Mouse (Mus musculus) midbrain, embryonic 16.5 days (tissue): ENCODE results near the gene Hist1h2ah. TPM values are rescaled to one million over a fixed set of nuclear protein-coding genes. Genes with fewer than 3 reads are reported as not detected.
"Not testable (repeated sequence)": the region's sequence is repeated elsewhere in the genome, so short reads cannot be mapped to it uniquely, and the experiment has no call there.

Experiments used
- ATAC-seq: fragments of 200-750 bp; cut with Nextera tagmentation; 2 replicates; pipeline ENCODE4 v1.8.0; 2017; ENCODE audit warnings: moderate TSS enrichment
- H3K27ac ChIP-seq: fragments of 300-500 bp; sonication (generic); 2 replicates; pipeline ENCODE4 v1.5.1; 2014; ENCODE audit warnings: mild to moderate bottlenecking, low read length, mixed read lengths
- H3K27me3 ChIP-seq: fragments of 300-500 bp; sonication (generic); 2 replicates; pipeline ENCODE4 v1.6.1; 2014; ENCODE audit warnings: low read depth, low read length, mixed read lengths; ENCODE audit not compliant: control insufficient read depth, insufficient read depth
- H3K36me3 ChIP-seq: fragments of 300-500 bp; sonication (generic); 2 replicates; pipeline ENCODE4 v1.6.1; 2014; ENCODE audit warnings: mild to moderate bottlenecking, low read length, moderate library complexity, mixed read lengths; ENCODE audit not compliant: control insufficient read depth, insufficient read depth
- H3K4me1 ChIP-seq: fragments of 300-500 bp; sonication (generic); 2 replicates; pipeline ENCODE4 v1.6.1; 2014; ENCODE audit warnings: mild to moderate bottlenecking, low read length, mixed read lengths; ENCODE audit not compliant: control insufficient read depth, insufficient read depth
- H3K4me2 ChIP-seq: fragments of 300-500 bp; sonication (generic); 2 replicates; pipeline ENCODE4 v1.6.1; 2014; ENCODE audit warnings: mild to moderate bottlenecking, low read length, mixed read lengths
- H3K4me3 ChIP-seq: fragments of 300-500 bp; sonication (generic); 2 replicates; pipeline ENCODE4 v1.5.1; 2014; ENCODE audit warnings: low read depth, mild to moderate bottlenecking, low read length, moderate library complexity, mixed read lengths
- H3K9ac ChIP-seq: fragments of 300-500 bp; sonication (generic); 2 replicates; pipeline ENCODE4 v1.6.1; 2014; ENCODE audit warnings: low read depth, low read length, mixed read lengths
- H3K9me3 ChIP-seq: fragments of 300-500 bp; sonication (generic); replicated peaks from 2 replicates; pipeline ENCODE4 v1.6.1; 2014; ENCODE audit warnings: mild to moderate bottlenecking, low read length, mixed read lengths; ENCODE audit not compliant: control insufficient read depth, poor library complexity, severe bottlenecking
- WGBS: fragments of 180-500 bp; shearing (Covaris S2); extraction: QIAGEN DNeasy Blood & Tissue Kit; methylation state at CpG from one replicate; pipeline ENCODE4 v1.1.7; 2014; 5-methylcytosine and 5-hydroxymethylcytosine counted together
- polyA plus RNA-seq: library from polyadenylated mRNA; unstranded; fragments of >200 nt; fragmentation: Nextera tagmentation; extraction: Ambion mirVana; gene quantifications from 2 replicates; pipeline ENCODE4 v1.2.1, GENCODE M21; 2015

Hist1h2ah gene
- not detected in 2 replicates for polyA plus RNA-seq

DNA sequence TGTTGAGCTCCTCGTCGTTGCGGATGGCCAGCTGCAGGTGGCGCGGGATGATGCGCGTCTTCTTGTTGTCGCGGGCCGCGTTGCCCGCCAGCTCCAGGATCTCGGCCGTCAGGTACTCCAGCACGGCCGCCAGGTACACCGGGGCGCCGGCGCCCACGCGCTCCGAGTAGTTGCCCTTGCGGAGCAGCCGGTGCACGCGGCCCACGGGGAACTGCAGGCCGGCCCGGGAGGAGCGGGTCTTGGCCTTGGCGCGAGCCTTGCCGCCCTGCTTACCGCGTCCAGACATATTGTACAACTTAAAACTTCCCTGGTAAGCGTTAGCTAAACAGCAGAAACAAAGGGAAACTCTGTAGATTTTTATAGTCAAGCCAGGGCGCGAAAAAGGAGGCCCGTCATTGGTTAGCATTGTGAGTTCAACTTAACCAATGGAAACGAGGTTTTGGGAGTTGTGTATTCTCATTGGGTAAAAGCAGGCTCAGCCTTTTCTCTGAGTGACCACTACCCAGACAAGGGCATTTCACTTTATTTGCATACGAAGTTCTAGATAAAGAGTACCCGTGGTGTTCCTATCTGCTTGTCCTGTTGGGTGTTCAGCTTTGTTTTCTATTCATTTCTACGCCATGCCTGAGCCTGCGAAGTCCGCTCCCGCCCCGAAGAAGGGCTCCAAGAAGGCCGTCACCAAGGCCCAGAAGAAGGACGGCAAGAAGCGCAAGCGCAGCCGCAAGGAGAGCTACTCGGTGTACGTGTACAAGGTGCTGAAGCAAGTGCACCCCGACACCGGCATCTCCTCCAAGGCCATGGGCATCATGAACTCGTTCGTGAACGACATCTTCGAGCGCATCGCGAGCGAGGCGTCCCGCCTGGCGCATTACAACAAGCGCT lies at the start of gene Hist1h2ah, which contains the start of gene Hist1h2bk:
Gene Hist1h2ah (minus strand): TSS at position 302 of the 882 bp plus-strand sequence.
Gene Hist1h2bk (plus strand): TSS at position 604 of the 882 bp plus-strand sequence.
- H3K4me3 ChIP-seq = peak within 1 kb of the TSS; percentile 43
- not testable (repeated sequence) for H3K36me3 ChIP-seq
- peaks cover 22% of the 10 kb centered on the region for H3K4me1 ChIP-seq

DNA sequence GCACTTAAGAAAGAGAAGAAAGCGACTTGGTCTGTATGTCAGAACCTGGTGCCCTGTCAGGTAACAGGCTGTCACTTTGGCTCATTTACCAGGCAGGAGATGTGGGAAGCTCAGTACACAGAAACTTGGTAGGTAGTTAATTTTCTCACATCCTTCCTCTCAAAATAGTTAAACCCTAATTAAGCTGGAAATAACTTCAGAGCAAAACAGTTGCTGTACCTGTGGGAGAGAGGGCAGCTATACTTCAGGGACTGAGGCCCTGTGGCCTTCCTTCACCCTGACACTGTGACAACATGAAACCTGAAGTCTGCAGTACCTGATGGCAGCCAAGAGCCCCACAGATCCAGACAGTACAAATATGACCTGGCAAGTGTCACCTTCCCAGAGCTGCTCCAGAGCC lies 48.8 kb upstream of the Hist1h2ah start, which contains the start of gene Vmn1r188:
Gene Vmn1r188 (plus strand): TSS at position 301 of the 400 bp plus-strand sequence.
- H3K9me3 ChIP-seq, H3K9ac ChIP-seq, H3K4me3 ChIP-seq, H3K4me2 ChIP-seq, H3K4me1 ChIP-seq, H3K27ac ChIP-seq, ATAC-seq, H3K36me3 ChIP-seq, H3K27me3 ChIP-seq: not testable (repeated sequence)
- WGBS = 95% methylated on average over 1 of the region's 1 CpGs

More for the DNA sequence above, at the start of gene Hist1h2ah, which contains the start of gene Hist1h2bk:
- not testable (repeated sequence) for H3K9me3 ChIP-seq, H3K27me3 ChIP-seq
- ATAC-seq = peak; percentile 99
- under 1% methylated on average over 21 of the region's 69 CpGs for WGBS
- peak within 1 kb of the TSS; percentile 74 for H3K4me2 ChIP-seq
- peak within 1 kb of the TSS; percentile 35; the same call in 1 of the 2 replicates for H3K9ac ChIP-seq
- peak within 1 kb of the TSS; percentile 59; the same call in 1 of the 2 replicates for H3K27ac ChIP-seq

GRCm38 (mm10) chr13:22063468-22063867 lies 28.1 kb upstream of the Hist1h2ah start:
- no peak overlapping the region for H3K27ac ChIP-seq
- H3K4me2 ChIP-seq = no peak overlapping the region
- no peak overlapping the region for H3K4me3 ChIP-seq
- H3K36me3 ChIP-seq = no peaks in the 10 kb centered on the region
- 71% methylated on average over 1 of the region's 1 CpGs for WGBS
- no peaks in the 10 kb centered on the region for H3K9me3 ChIP-seq
- no peaks in the 10 kb centered on the region for H3K4me1 ChIP-seq
- no peaks in the 10 kb centered on the region for H3K27me3 ChIP-seq
- no peak for ATAC-seq
- no peak overlapping the region for H3K9ac ChIP-seq

DNA sequence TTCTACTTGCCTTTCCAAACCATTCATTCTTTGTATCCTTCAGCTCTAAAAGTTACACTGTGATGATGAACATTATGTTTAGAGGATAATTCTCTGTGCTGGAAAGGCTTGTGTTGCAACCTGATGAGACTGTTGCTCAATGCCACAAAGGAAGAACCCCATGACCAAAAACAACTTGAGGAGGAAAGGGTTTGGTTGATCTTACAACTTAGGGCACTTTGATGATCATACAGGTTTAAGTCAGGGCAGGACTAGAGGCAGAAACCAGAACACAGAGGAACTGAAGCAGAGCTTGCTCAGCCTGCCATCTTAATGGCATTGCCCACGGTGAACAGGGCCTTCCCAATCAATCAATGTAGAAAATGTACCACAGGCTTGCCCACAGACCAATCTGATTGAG lies 26.1 kb upstream of the Hist1h2ah start:
- Histone ChIP-seq H3K27me3 (no peaks in the 10 kb centered on the region), H3K4me3 (no peak overlapping the region), H3K4me1 (no peaks in the 10 kb centered on the region), H3K4me2 (no peak overlapping the region), H3K9me3 (no peaks in the 10 kb centered on the region), H3K27ac (no peak overlapping the region), H3K9ac (no peak overlapping the region), H3K36me3 (no peaks in the 10 kb centered on the region)
- no peak for ATAC-seq
- 83% methylated on average over 1 of the region's 1 CpGs for WGBS

GRCm38 (mm10) chr13:22053754-22054153 lies 18.4 kb upstream of the Hist1h2ah start:
- Histone ChIP-seq H3K36me3 (no peaks in the 10 kb centered on the region), H3K4me2 (no peak overlapping the region), H3K4me3 (no peak overlapping the region), H3K27me3 (no peaks in the 10 kb centered on the region), H3K27ac (no peak overlapping the region), H3K4me1 (no peaks in the 10 kb centered on the region; the same call in 1 of the 2 replicates), H3K9me3 (no peaks in the 10 kb centered on the region), H3K9ac (no peak overlapping the region)
- WGBS = 100% methylated on average over 1 of the region's 1 CpGs
- ATAC-seq = no peak

- H3K4me3 ChIP-seq = peak overlapping the region; percentile 53
- peak overlapping the region; percentile 68 for H3K4me2 ChIP-seq
- peak overlapping the region; percentile 79 for H3K9ac ChIP-seq
- H3K27me3 ChIP-seq = no peaks in the 10 kb centered on the region
- peak overlapping the region; percentile 92 for H3K27ac ChIP-seq
- no peaks in the 10 kb centered on the region; the same call in 1 of the 2 replicates for H3K4me1 ChIP-seq
- H3K36me3 ChIP-seq = no peaks in the 10 kb centered on the region
- WGBS = 16% methylated on average over 5 of the region's 5 CpGs
- ATAC-seq = peak; percentile 54
- H3K9me3 ChIP-seq = no peaks in the 10 kb centered on the region
Observed at GRCm38 (mm10) chr13:22051523-22051859, 16.1 kb upstream of the Hist1h2ah start.

DNA sequence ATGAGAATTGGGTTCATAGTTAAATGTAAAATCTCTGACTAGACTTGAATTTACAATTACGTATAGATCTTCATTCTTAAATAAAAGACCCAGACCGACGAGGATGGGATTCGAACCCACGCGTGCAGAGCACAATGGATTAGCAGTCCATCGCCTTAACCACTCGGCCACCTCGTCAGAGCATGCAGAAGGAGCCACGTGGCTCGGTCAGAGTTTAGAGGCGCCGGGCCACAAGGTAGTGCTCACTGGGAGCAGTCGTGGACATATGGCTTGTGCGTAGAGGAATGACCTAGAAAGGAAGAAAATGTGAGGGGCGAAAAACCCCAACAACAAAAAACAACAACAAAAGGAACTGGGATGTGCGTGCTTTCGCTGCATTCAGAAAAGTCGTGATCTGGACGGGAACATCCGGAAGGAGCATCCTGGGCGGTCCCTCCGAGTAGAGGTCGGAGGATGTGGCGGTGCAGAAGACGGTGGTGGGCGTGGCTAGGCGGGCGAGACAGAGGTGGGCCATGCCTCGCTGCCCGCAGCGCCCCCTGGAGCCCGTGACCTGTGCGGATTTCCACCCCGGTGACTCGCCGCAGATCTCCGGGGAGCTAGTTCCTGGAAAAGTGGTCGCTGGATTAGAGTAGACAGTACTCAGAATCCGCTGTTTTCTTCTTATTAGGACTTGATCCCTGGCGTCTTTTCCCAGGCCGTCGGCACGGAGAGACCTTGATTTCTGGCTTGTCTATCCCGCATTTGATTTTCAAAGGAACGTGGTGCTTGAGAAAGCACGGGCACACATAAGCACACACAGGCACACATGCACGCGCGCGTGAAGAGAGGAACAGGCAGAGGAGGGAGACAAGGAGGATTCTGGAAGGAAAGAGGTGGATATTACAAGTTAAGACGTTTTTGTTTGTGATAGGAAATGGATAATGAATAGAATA lies 15.5 kb upstream of the Hist1h2ah start:
- Histone ChIP-seq H3K27ac (peak overlapping the region; percentile 92), H3K9ac (peak overlapping the region; percentile 79), H3K4me2 (peak overlapping the region; percentile 68), H3K36me3 (no peaks in the 10 kb centered on the region), H3K9me3 (no peaks in the 10 kb centered on the region), H3K27me3 (no peaks in the 10 kb centered on the region), H3K4me1 (no peaks in the 10 kb centered on the region; the same call in 1 of the 2 replicates), H3K4me3 (peak overlapping the region; percentile 53)
- ATAC-seq = peak; percentile 96
- WGBS = under 1% methylated on average over 52 of the region's 52 CpGs

DNA sequence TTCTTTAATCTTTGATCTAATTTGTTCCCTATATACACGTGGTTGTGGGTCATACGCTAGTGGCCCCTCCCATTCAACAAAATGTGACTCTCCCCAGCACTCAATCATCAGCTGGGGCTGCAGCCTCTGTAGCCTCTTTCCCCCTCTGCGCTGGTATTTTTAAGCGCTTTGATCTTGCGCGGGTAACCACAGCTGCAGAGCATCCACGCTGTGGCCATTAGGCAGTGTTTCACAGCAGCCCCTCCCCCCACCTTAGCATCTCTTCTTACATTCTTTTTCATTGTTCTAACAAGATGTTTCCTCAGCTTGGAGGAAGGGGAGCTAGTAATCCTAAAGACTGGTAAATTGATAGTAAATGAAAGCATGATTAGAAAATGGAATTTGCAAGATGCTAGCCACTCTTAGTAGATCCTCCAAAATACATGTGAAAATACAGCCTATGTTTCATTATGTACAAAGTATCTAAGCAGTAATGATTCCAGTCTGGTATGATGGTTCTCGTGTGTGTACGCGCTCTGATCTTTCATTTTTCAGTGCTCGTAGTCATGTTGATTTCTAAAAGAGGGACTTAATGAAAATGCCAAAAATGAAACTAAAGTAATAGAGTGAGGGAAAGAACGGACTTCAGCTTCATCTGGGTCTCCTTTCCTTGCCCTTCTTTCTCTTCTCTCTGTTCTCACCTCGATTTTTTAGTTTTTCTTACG lies 14.5 kb upstream of the Hist1h2ah start:
- Histone ChIP-seq H3K27ac (peak overlapping the region; percentile 92), H3K4me2 (peak overlapping the region; percentile 68), H3K4me1 (no peaks in the 10 kb centered on the region; the same call in 1 of the 2 replicates), H3K27me3 (no peaks in the 10 kb centered on the region), H3K36me3 (no peaks in the 10 kb centered on the region), H3K9ac (peak overlapping the region; percentile 79), H3K9me3 (no peaks in the 10 kb centered on the region), H3K4me3 (peak overlapping the region; percentile 53)
- WGBS = 1% methylated on average over 14 of the region's 14 CpGs
- peak; percentile 65 for ATAC-seq
